Mouse (Mus musculus): ENCODE measurements around the gene Chaf1a.
A peak's percentile ranks its signal among the peaks of the same experiment; 100 is the strongest.

Gene Chaf1a

GRCm38 (mm10) chr17:56040030-56040856 is at the start of gene Chaf1a:
TSS of gene Chaf1a (plus strand) at chr17:56040439.
- peak; percentile 96 to 98 for DNase-seq (ENCODE audit: low spot score in 2 of 2)

GRCm38 (mm10) chr17:55996007-55996406 is 44.2 kb upstream of the Chaf1a start:
- DNase-seq (ENCODE audit: low spot score in 2 of 2): no peak

GRCm38 (mm10) chr17:55999794-56000499 is 40.3 kb upstream of the Chaf1a start:
- no peak for DNase-seq (ENCODE audit: low spot score in 2 of 2)

GRCm38 (mm10) chr17:56003000-56003399 is 37.2 kb upstream of the Chaf1a start:
- DNase-seq (ENCODE audit: low spot score in 2 of 2): no peak

GRCm38 (mm10) chr17:56005415-56006061 is 34.7 kb upstream of the Chaf1a start, which contains the start of the genes Stap2 and Mpnd:
TSS of gene Stap2 (minus strand) at chr17:56005584.
TSS of gene Mpnd (plus strand) at chr17:56005711.
- DNase-seq (ENCODE audit: low spot score in 2 of 2): no peak

GRCm38 (mm10) chr17:56006956-56007355 is 33.3 kb upstream of the Chaf1a start:
- DNase-seq (ENCODE audit: low spot score in 2 of 2): no peak

- DNase-seq (ENCODE audit: low spot score in 2 of 2): no peak
These were observed 32.5 kb upstream of the Chaf1a start for GRCm38 (mm10) chr17:56007444-56008355.

GRCm38 (mm10) chr17:56008356-56009087 is 31.7 kb upstream of the Chaf1a start:
- peak; percentile 86 to 90 for DNase-seq (ENCODE audit: low spot score in 2 of 2)

GRCm38 (mm10) chr17:56009088-56009961 is 30.9 kb upstream of the Chaf1a start:
- peak; percentile 86 to 93 for DNase-seq (ENCODE audit: low spot score in 2 of 2)

GRCm38 (mm10) chr17:56009962-56010240 is 30.3 kb upstream of the Chaf1a start:
- no peak for DNase-seq (ENCODE audit: low spot score in 2 of 2)

GRCm38 (mm10) chr17:56010255-56010654 is 30.0 kb upstream of the Chaf1a start:
- no peak for DNase-seq (ENCODE audit: low spot score in 2 of 2)

- peak; percentile 82 to 97 for DNase-seq (ENCODE audit: low spot score in 2 of 2)
These were observed 29.6 kb upstream of the Chaf1a start for GRCm38 (mm10) chr17:56010681-56011080.

- no peak for DNase-seq (ENCODE audit: low spot score in 2 of 2)
These were observed 28.8 kb upstream of the Chaf1a start for GRCm38 (mm10) chr17:56011441-56011840.

- no peak for DNase-seq (ENCODE audit: low spot score in 2 of 2)
These were observed 24.9 kb upstream of the Chaf1a start for GRCm38 (mm10) chr17:56015293-56015692.

GRCm38 (mm10) chr17:56016382-56016781 is 23.9 kb upstream of the Chaf1a start:
- no peak for DNase-seq (ENCODE audit: low spot score in 2 of 2)

- no peak for DNase-seq (ENCODE audit: low spot score in 2 of 2)
These were observed 23.1 kb upstream of the Chaf1a start for GRCm38 (mm10) chr17:56016793-56017785.

- no peak for DNase-seq (ENCODE audit: low spot score in 2 of 2)
These were observed 22.4 kb upstream of the Chaf1a start for GRCm38 (mm10) chr17:56017848-56018247.

- DNase-seq (ENCODE audit: low spot score in 2 of 2): peak; percentile 55 to 84
These were observed 21.7 kb upstream of the Chaf1a start for GRCm38 (mm10) chr17:56018347-56019131.
